Mouse (Mus musculus): ENCODE results near the gene Ptafr. TPM values are rescaled to one million over a fixed set of nuclear protein-coding genes. Genes with fewer than 3 reads are reported as not detected.

Ptafr gene
- polyA plus RNA-seq, 1 experiment from 2014 or later: 5.2 TPM

DNA sequence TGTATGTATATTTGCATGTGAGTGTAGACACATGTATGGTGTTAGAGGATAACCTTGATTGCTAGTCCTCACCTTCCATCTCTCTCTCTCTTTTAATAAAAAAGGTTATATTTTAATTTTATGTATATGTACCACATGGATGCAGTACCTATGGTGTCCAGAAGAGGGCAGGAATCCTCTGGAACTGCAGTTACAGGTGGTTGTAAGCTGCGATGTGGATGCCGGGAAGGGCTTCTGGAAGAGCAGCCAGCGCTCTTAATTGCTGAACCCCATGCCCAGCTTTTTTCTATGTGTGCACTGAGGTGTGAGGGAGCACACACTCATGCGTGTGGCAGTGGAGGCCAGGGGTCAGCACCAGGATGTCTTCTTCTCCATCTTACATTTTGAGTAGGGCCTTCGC, 5.2 kb downstream of the Ptafr start:
- no peak for ATAC-seq

DNA sequence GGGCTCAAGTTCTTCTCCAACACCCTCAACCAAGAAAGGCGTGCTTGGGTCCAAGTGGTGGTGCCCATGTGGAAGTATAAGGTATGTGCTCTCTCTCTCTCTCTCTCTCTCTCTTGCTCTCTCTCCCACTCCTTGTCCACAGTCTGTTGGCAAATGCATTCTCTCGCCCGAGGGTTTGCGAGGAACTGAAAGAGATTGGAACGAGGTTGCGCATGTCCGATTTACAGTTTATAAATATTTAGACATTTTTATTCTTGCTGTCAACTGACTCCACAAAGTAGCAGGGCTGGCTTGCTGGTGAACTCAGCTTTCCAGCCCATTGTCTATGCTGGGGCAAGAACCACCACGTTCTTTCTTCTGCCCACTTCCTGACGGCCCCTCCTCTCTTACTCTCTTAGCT, 7.3 kb downstream of the Ptafr start:
- Histone ChIP-seq H3K27ac (ENCODE audit: low read depth, low read length) (no peak overlapping the region), H3K9me3 (ENCODE audit: control insufficient read depth) (no peaks in the 10 kb centered on the region), H3K36me3 (ENCODE audit: control insufficient read depth, insufficient read depth) (no peaks in the 10 kb centered on the region), H3K27me3 (replicated peaks; ENCODE audit: control insufficient read depth, insufficient read depth, low read length) (no peaks in the 10 kb centered on the region), H3K4me2 (replicated peaks; ENCODE audit: low read depth) (0 out of 2 replicates have a peak overlapping the region, but pooled peaks have one; percentile 7), H3K4me1 (replicated peaks; ENCODE audit: control insufficient read depth, insufficient read depth, low read length) (peaks cover 4% of the 10 kb centered on the region; the same call in 1 of the 2 replicates), H3K4me3 (ENCODE audit: low read depth, low read length) (no peak overlapping the region), H3K9ac (ENCODE audit: low read depth, low read length) (no peak overlapping the region)
- 64% methylated on average over 9 of the region's 9 CpGs for WGBS
- no peak for ATAC-seq
- no peak for TF ChIP-seq CTCF (IDR thresholded peaks at IDR 0.05; ENCODE audit: low read depth)

More for the DNA sequence above, 5.2 kb downstream of the Ptafr start:
- Histone ChIP-seq H3K4me3 (ENCODE audit: low read depth, low read length) (no peak overlapping the region), H3K4me2 (replicated peaks; ENCODE audit: low read depth) (no peak overlapping the region), H3K4me1 (replicated peaks; ENCODE audit: control insufficient read depth, insufficient read depth, low read length) (peaks cover 4% of the 10 kb centered on the region; the same call in 1 of the 2 replicates), H3K27ac (ENCODE audit: low read depth, low read length) (no peak overlapping the region), H3K9me3 (ENCODE audit: control insufficient read depth) (no peaks in the 10 kb centered on the region), H3K36me3 (ENCODE audit: control insufficient read depth, insufficient read depth) (no peaks in the 10 kb centered on the region; the same call in 1 of the 2 replicates), H3K27me3 (replicated peaks; ENCODE audit: control insufficient read depth, insufficient read depth, low read length) (no peaks in the 10 kb centered on the region), H3K9ac (ENCODE audit: low read depth, low read length) (no peak overlapping the region)
- 90% methylated on average over 5 of the region's 5 CpGs for WGBS
- TF ChIP-seq CTCF (IDR thresholded peaks at IDR 0.05; ENCODE audit: low read depth): peak; percentile 62

DNA sequence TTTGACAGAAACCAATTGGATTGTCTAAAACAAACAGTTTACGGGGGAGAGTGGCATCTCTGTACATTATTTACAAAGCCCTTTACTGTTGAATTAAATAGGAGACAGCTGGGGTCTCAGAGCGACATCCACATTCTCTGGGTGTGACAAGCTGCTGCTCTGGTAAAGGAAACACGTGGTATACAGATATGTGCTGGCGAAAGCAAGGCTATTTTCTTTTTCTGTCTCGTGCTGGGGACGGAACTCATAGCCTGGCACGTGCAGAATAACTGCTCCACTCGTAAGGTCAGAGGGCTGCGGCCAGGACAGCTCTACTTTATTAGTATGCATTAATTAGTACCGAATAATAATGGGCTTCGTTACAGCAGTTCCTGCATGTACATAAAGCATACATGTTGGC, 9.5 kb downstream of the Ptafr start:
- Histone ChIP-seq H3K9me3 (ENCODE audit: control insufficient read depth) (no peaks in the 10 kb centered on the region), H3K27ac (ENCODE audit: low read depth, low read length) (no peak overlapping the region), H3K9ac (ENCODE audit: low read depth, low read length) (no peak overlapping the region), H3K4me1 (replicated peaks; ENCODE audit: control insufficient read depth, insufficient read depth, low read length) (peaks cover 4% of the 10 kb centered on the region; the same call in 1 of the 2 replicates), H3K27me3 (replicated peaks; ENCODE audit: control insufficient read depth, insufficient read depth, low read length) (no peaks in the 10 kb centered on the region), H3K4me2 (replicated peaks; ENCODE audit: low read depth) (0 out of 2 replicates have a peak overlapping the region, but pooled peaks have one; percentile 2), H3K36me3 (ENCODE audit: control insufficient read depth, insufficient read depth) (no peaks in the 10 kb centered on the region), H3K4me3 (ENCODE audit: low read depth, low read length) (no peak overlapping the region)
- 45% methylated on average over 11 of the region's 11 CpGs for WGBS
- no peak for TF ChIP-seq CTCF (IDR thresholded peaks at IDR 0.05; ENCODE audit: low read depth)
- no peak for ATAC-seq

DNA sequence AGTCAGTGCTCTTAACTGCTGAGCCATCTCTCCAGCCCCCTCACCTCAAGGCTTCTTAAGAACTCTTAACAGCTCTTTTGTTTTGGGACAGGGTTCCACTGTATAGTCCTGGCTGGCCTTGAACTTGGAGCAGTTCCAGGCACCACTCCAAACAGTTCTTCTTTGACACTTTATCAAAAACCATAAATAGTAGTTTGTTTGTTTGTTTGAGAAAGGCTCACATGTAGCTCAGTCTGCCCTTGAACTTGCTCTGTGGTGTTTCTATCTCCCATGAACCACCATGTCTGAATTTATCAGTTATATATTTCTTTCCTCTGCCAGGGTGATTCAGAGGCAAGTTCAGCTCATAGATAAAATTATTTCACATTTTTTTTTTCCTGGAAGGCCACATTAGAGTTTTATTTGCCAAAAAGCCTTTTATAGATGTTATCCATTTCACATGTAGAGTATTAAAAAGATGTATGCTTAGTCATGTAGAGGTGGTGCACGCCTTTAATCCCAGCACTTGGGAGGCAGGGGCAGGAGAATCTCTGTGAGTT, 11.0 kb downstream of the Ptafr start:
- no peak overlapping the region for H3K27ac ChIP-seq (ENCODE audit: low read depth, low read length)
- H3K4me2 ChIP-seq (replicated peaks; ENCODE audit: low read depth): no peak overlapping the region
- no peaks in the 10 kb centered on the region for H3K36me3 ChIP-seq (ENCODE audit: control insufficient read depth, insufficient read depth)
- no peak for TF ChIP-seq CTCF (IDR thresholded peaks at IDR 0.05; ENCODE audit: low read depth)
- no peak overlapping the region for H3K9ac ChIP-seq (ENCODE audit: low read depth, low read length)
- peaks cover 4% of the 10 kb centered on the region; the same call in 1 of the 2 replicates for H3K4me1 ChIP-seq (replicated peaks; ENCODE audit: control insufficient read depth, insufficient read depth, low read length)
- H3K4me3 ChIP-seq (ENCODE audit: low read depth, low read length): no peak overlapping the region
- 88% methylated on average over 1 of the region's 1 CpGs for whole genome bisulfite sequencing
- no peaks in the 10 kb centered on the region for H3K27me3 ChIP-seq (replicated peaks; ENCODE audit: control insufficient read depth, insufficient read depth, low read length)
- no peak for ATAC-seq
- H3K9me3 ChIP-seq (ENCODE audit: control insufficient read depth): no peaks in the 10 kb centered on the region

DNA sequence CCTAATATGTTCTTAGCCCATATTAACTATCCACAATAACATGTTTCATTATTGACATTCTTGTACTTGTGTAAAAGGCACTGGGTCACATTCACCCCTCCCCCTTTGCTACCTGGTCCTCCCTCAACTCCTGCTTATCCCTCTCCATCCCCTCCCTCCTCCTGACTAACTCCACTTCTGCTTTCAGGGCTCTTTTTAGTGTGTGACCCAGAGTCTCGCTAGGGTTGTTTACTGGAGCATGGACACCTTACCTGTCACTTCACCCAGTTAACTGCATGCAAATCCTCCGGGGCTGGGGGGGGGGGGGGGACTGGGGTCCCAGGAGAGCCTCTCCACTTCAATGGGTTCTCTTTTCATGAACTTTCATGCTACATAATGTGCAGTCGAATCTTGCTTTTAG, 19.9 kb downstream of the Ptafr start:
- 63% methylated on average over 3 of the region's 3 CpGs for WGBS
- H3K36me3 ChIP-seq (ENCODE audit: control insufficient read depth, insufficient read depth): no peaks in the 10 kb centered on the region
- H3K4me1 ChIP-seq (replicated peaks; ENCODE audit: control insufficient read depth, insufficient read depth, low read length): no peaks in the 10 kb centered on the region
- no peak overlapping the region for H3K27ac ChIP-seq (ENCODE audit: low read depth, low read length)
- ATAC-seq: no peak
- no peak overlapping the region for H3K4me3 ChIP-seq (ENCODE audit: low read depth, low read length)
- no peaks in the 10 kb centered on the region for H3K9me3 ChIP-seq (ENCODE audit: control insufficient read depth)
- H3K9ac ChIP-seq (ENCODE audit: low read depth, low read length): no peak overlapping the region
- H3K4me2 ChIP-seq (replicated peaks; ENCODE audit: low read depth): no peak overlapping the region
- no peaks in the 10 kb centered on the region for H3K27me3 ChIP-seq (replicated peaks; ENCODE audit: control insufficient read depth, insufficient read depth, low read length)
- no peak for TF ChIP-seq CTCF (IDR thresholded peaks at IDR 0.05; ENCODE audit: low read depth)

DNA sequence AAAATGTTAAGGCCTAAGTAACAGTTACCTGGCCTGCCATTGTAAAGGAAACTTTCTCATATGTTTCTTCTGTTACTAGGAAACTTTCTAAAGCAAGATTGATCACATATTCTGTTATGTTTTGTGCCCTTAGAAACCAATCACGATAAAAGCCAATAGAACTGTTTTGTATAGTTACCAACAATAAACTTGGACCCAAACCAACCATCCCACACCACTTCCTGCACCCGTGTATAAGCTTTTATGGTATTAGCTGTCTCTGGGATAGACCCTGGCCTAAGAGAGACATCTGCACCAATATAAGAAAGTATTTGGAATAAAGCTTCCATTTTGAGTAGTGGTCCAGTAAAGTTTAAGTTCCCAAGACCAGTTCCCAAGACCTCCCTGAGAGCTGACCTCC, 21.1 kb downstream of the Ptafr start:
- H3K9me3 ChIP-seq (ENCODE audit: control insufficient read depth): no peaks in the 10 kb centered on the region
- H3K4me2 ChIP-seq (replicated peaks; ENCODE audit: low read depth): no peak overlapping the region
- H3K9ac ChIP-seq (ENCODE audit: low read depth, low read length): no peak overlapping the region
- no peaks in the 10 kb centered on the region for H3K4me1 ChIP-seq (replicated peaks; ENCODE audit: control insufficient read depth, insufficient read depth, low read length)
- WGBS: 68% methylated on average over 2 of the region's 2 CpGs
- no peak for ATAC-seq
- no peak for TF ChIP-seq CTCF (IDR thresholded peaks at IDR 0.05; ENCODE audit: low read depth)
- no peaks in the 10 kb centered on the region for H3K27me3 ChIP-seq (replicated peaks; ENCODE audit: control insufficient read depth, insufficient read depth, low read length)
- no peak overlapping the region for H3K27ac ChIP-seq (ENCODE audit: low read depth, low read length)
- H3K36me3 ChIP-seq (ENCODE audit: control insufficient read depth, insufficient read depth): no peaks in the 10 kb centered on the region
- H3K4me3 ChIP-seq (ENCODE audit: low read depth, low read length): no peak overlapping the region

All from intestine, postnatal 0 days (tissue).